Mouse (Mus musculus) layer of hippocampus, postnatal 10 days (tissue): ENCODE measurements around the gene Slc4a8. TPM values are rescaled to one million over a fixed set of nuclear protein-coding genes. Genes with fewer than 3 reads are reported as not detected.

Source experiments
- total RNA-seq, 2 experiments: library from RNA; stranded (reverse); gene quantifications; 2 replicates each; pipeline ENCODE4 v1.2.3; 2021

The Slc4a8 gene
- total RNA-seq, 2 experiments from 2014 or later: 82.1 to 84.7 TPM

Other genes with a start within 250 kb of the Slc4a8 start
- gene Tfcp2, start 209.7 kb upstream of the Slc4a8 start, total RNA-seq: 10 to 100 TPM; 28.8 to 34.1 TPM
- 100 to 1,000 TPM; 104 to 107 TPM for gene Pou6f1, start 161.8 kb upstream of the Slc4a8 start, total RNA-seq
- gene Dazap2, start 146.4 kb upstream of the Slc4a8 start, total RNA-seq: 10 to 100 TPM; 78.4 to 92.4 TPM
- gene Smagp, start 124.8 kb upstream of the Slc4a8 start, total RNA-seq: 1 to 10 TPM; 1.7 to 4.1 TPM
- gene Bin2, start 92.2 kb upstream of the Slc4a8 start, total RNA-seq: 1 to 10 TPM; 3.9 to 4.8 TPM
- 1 to 10 TPM in 1 of 2 experiments, under 1 TPM in 1; 0.87 to 1.7 TPM for gene Cela1, start 73.8 kb upstream of the Slc4a8 start, total RNA-seq
- gene Galnt6, start 32.4 kb upstream of the Slc4a8 start, total RNA-seq: under 1 TPM; 0.49 to 0.87 TPM
- 100 to 1,000 TPM; 174 to 175 TPM for gene Scn8a, start 108.1 kb downstream of the Slc4a8 start, total RNA-seq